Comparison of ENCODE assay signal across 9 mouse cellular contexts in the genomic region with DNA sequence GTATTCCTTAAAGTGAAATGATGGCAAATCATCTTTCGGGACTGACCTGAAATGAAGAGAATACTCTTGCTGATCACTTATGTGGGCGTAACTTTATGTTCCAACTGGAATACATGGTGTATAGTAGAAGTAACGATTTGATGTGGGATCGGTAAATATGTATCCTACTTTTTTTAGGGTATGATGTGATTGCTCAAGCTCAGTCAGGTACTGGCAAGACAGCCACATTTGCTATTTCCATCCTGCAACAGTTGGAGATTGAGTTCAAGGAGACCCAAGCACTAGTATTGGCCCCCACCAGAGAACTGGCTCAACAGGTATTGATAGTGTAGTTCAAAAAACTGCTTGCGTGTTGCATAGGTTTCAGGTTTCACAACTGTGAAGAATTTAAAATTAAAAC. TPM values are rescaled to one million over a fixed set of nuclear protein-coding genes. Genes with fewer than 3 reads are reported as not detected.
A peak's percentile ranks its signal among the peaks of the same experiment; 100 is the strongest.
DNase-seq lines count a peak whose midpoint lies in the region; ATAC-seq and TF ChIP-seq lines count a peak whose summit lies in the region.
"Had no signal": no experiment of that assay in that cellular context is flagged by ENCODE, and none has a peak within 500 bp of the region (broad histone marks: within the 10 kb centered on the region; RNA-seq: fewer than 3 reads in every experiment).

No protein-coding gene starts in this region.

- no peak for ATAC-seq in heart, embryonic 11.5 days (replicated peaks; ENCODE audit: insufficient number of reproducible peaks, low FRiP score, low TSS enrichment)
- no peak for ATAC-seq in heart, embryonic 15.5 days (replicated peaks; ENCODE audit: insufficient number of reproducible peaks, insufficient read depth, low FRiP score, low read depth)
- no peak for ATAC-seq in liver, postnatal 0 days

- WGBS in heart, embryonic 11.5 days (ENCODE audit: insufficient replicate concordance), result 5% methylated on average over 5 of the region's 5 CpGs
- WGBS in heart, embryonic 15.5 days, result 3% methylated on average over 5 of the region's 5 CpGs
- WGBS in liver, postnatal 0 days (ENCODE audit: insufficient replicate concordance), result 4% methylated on average over 5 of the region's 5 CpGs

- in situ Hi-C loops in ES-E14 (cut with MboI; ENCODE audit: low sequenced_read_pairs in 2 of 2, unreplicated experiment in 2 of 2), result loop anchor here in 1 of 2 experiments (25.0 kb wide), 1 partner anchor 697 kb away; no protein-coding TSS in a partner anchor

- no peak for TF ChIP-seq CTCF in liver, postnatal 0 days (IDR thresholded peaks at IDR 0.05; ENCODE audit: low read depth)

- H3K9me3 ChIP-seq in heart, embryonic 11.5 days (replicated peaks; ENCODE audit: control insufficient read depth, low read length), result no peaks in the 10 kb centered on the region
- no peaks in the 10 kb centered on the region for H3K9me3 ChIP-seq in ES-E14 (ENCODE audit: control insufficient read depth, insufficient read depth, low read depth, low read length)
- H3K9me3 ChIP-seq in heart, embryonic 15.5 days (replicated peaks), result no peaks in the 10 kb centered on the region
- no peaks in the 10 kb centered on the region for H3K9me3 ChIP-seq in liver, postnatal 0 days (ENCODE audit: low read length)

- H3K27me3 ChIP-seq in heart, embryonic 11.5 days (ENCODE audit: control insufficient read depth, insufficient read depth, low read length), result no peaks in the 10 kb centered on the region
- H3K27me3 ChIP-seq in heart, embryonic 15.5 days, result no peaks in the 10 kb centered on the region
- H3K27me3 ChIP-seq in liver, postnatal 0 days (ENCODE audit: insufficient read depth, low read length), result no peaks in the 10 kb centered on the region

- peak overlapping the region; percentile 76 for H3K4me2 ChIP-seq in heart, embryonic 11.5 days
- peak overlapping the region; percentile 69 for H3K4me2 ChIP-seq in heart, embryonic 15.5 days
- peak overlapping the region; percentile 89 for H3K4me2 ChIP-seq in liver, postnatal 0 days (ENCODE audit: low read depth, low read length)

- peaks cover 14% of the 10 kb centered on the region for H3K4me1 ChIP-seq in heart, embryonic 11.5 days (ENCODE audit: control insufficient read depth, insufficient read depth, low read length)
- H3K4me1 ChIP-seq in ES-E14 (ENCODE audit: control insufficient read depth in 2 of 2, insufficient read depth in 2 of 2, low read length in 2 of 2, poor library complexity in 1 of 2), result peaks cover 0 to 4% of the 10 kb centered on the region in 2 experiments; a peak in 2 of 4 replicates
- peaks cover 38% of the 10 kb centered on the region for H3K4me1 ChIP-seq in heart, embryonic 15.5 days (replicated peaks)
- H3K4me1 ChIP-seq in liver, postnatal 0 days (ENCODE audit: insufficient read depth), result peaks cover 21% of the 10 kb centered on the region

- no peak for DNase-seq in heart, adult 8-10 months (ENCODE audit: low spot score)
- DNase-seq in ES-E14 (ENCODE audit: low read depth, low spot score), result no peak
- DNase-seq in liver, postnatal 0 days, result no peak
- DNase-seq in retina, embryonic 14.5 days (ENCODE audit: low spot score), result no peak
- DNase-seq in thymus, adult 18-20 months, result no peak
- DNase-seq in adrenal gland, adult 18-20 months (ENCODE audit: low spot score in 2 of 2), result no peak

- peak overlapping the region; percentile 91 for H3K4me3 ChIP-seq in heart, embryonic 11.5 days (ENCODE audit: low read depth, low read length)
- H3K4me3 ChIP-seq in ES-E14 (ENCODE audit: insufficient read depth in 1 of 2, low read depth in 1 of 2, low read length in 2 of 2, poor library complexity in 1 of 2, severe bottlenecking in 1 of 2), result peak overlapping the region; percentile 80 to 97
- peak overlapping the region; percentile 99 for H3K4me3 ChIP-seq in heart, embryonic 15.5 days
- peak overlapping the region; percentile 94 for H3K4me3 ChIP-seq in liver, postnatal 0 days (ENCODE audit: low read depth, low read length)

- H3K27ac ChIP-seq in heart, embryonic 11.5 days (ENCODE audit: low read depth, low read length), result peak overlapping the region; percentile 99; the same call in 1 of the 2 replicates
- H3K27ac ChIP-seq in ES-E14 (ENCODE audit: insufficient read depth, low read depth, low read length, poor library complexity, severe bottlenecking), result peak overlapping the region; percentile 97; the same call in 1 of the 2 replicates
- H3K27ac ChIP-seq in heart, embryonic 15.5 days, result peak overlapping the region; percentile 98
- peak overlapping the region; percentile 96; the same call in 1 of the 2 replicates for H3K27ac ChIP-seq in liver, postnatal 0 days (ENCODE audit: low read depth)

- peaks cover 32% of the 10 kb centered on the region for H3K36me3 ChIP-seq in heart, embryonic 11.5 days (ENCODE audit: control insufficient read depth, insufficient read depth, low read length)
- H3K36me3 ChIP-seq in ES-E14 (ENCODE audit: control insufficient read depth, insufficient read depth, low read length, poor library complexity, severe bottlenecking), result peaks cover 52% of the 10 kb centered on the region
- H3K36me3 ChIP-seq in heart, embryonic 15.5 days, result peaks cover 51% of the 10 kb centered on the region
- H3K36me3 ChIP-seq in liver, postnatal 0 days (replicated peaks; ENCODE audit: insufficient read depth, low read length), result peaks cover 44% of the 10 kb centered on the region

- peak overlapping the region; percentile 100 for H3K9ac ChIP-seq in heart, embryonic 11.5 days (ENCODE audit: low read depth, low read length)
- H3K9ac ChIP-seq in ES-E14 (ENCODE audit: insufficient read depth, low read depth, low read length, poor library complexity, severe bottlenecking), result peak overlapping the region; percentile 98
- peak overlapping the region; percentile 100 for H3K9ac ChIP-seq in heart, embryonic 15.5 days
- H3K9ac ChIP-seq in liver, postnatal 0 days (replicated peaks), result peak overlapping the region; percentile 96

- TF ChIP-seq EP300 in liver, postnatal 0 days (IDR thresholded peaks at IDR 0.05; ENCODE audit: low read depth), result no peak

TF ChIP-seq in ES-E14, 5 proteins besides CTCF, POLR2A, EP300 and RAD21:
- no peak for TF ChIP-seq MAFK (IDR thresholded peaks at IDR 0.05; ENCODE audit: insufficient read depth, low read depth, low read length)
- TF ChIP-seq ZNF384 (IDR thresholded peaks at IDR 0.05; ENCODE audit: low read depth, low read length), result no peak
- no peak for TF ChIP-seq ZC3H11A (IDR thresholded peaks at IDR 0.05; ENCODE audit: borderline replicate concordance, low read depth, low read length)
- no peak for TF ChIP-seq CHD2 (IDR thresholded peaks at IDR 0.05; ENCODE audit: low read depth, low read length)
- TF ChIP-seq HCFC1 (IDR thresholded peaks at IDR 0.05; ENCODE audit: borderline replicate concordance, insufficient read depth, low read length), result no peak
TF ChIP-seq in ES-E14: peak in this region for 0.

RNA-seq across cellular contexts. Expression of a gene that starts 1.7 kb away (rescaled TPM):
- polyA plus RNA-seq in heart, embryonic 11.5 days (2014; fragmentation: Nextera tagmentation; extraction: Ambion mirVana), result 205 and 223 TPM in 2 replicates
- 100 to 1,000 TPM; 355 to 426 (median 380) TPM for total RNA-seq in heart, adult 8-10 months (2022)
- total RNA-seq in ES-E14 (2012; rRNA removed), result 983 and 1,290 TPM in 2 replicates
- polyA plus RNA-seq in heart, embryonic 15.5 days (2015; fragmentation: Nextera tagmentation; extraction: Ambion mirVana), result 155 and 160 TPM in 2 replicates
- 49.1 and 52.5 TPM in 2 replicates for polyA plus RNA-seq in liver, postnatal 0 days (2015; fragmentation: Nextera tagmentation; extraction: Ambion mirVana)
- 100 to 1,000 TPM; 551 to 581 TPM for total RNA-seq in adrenal gland, adult 18-20 months (2021)

RNA-seq across cellular contexts. Expression of a gene that starts 18.6 kb away (rescaled TPM):
- 106 and 117 TPM in 2 replicates for polyA plus RNA-seq in heart, embryonic 11.5 days (2014; fragmentation: Nextera tagmentation; extraction: Ambion mirVana)
- 10 to 100 TPM in 1 of 4 experiments, 1 to 10 TPM in 3; 6.7 to 11.0 (median 7.6) TPM for total RNA-seq in heart, adult 8-10 months (2022)
- total RNA-seq in ES-E14 (2012; rRNA removed), result 51.1 and 71.7 TPM in 2 replicates
- 71.6 and 74.4 TPM in 2 replicates for polyA plus RNA-seq in heart, embryonic 15.5 days (2015; fragmentation: Nextera tagmentation; extraction: Ambion mirVana)
- polyA plus RNA-seq in liver, postnatal 0 days (2015; fragmentation: Nextera tagmentation; extraction: Ambion mirVana), result 54.3 and 59.4 TPM in 2 replicates
- total RNA-seq in adrenal gland, adult 18-20 months (2021), result 1 to 10 TPM; 4.3 to 7.7 TPM

RNA-seq across cellular contexts. Expression of a gene that starts 37.4 kb away (rescaled TPM):
- polyA plus RNA-seq in heart, embryonic 11.5 days (2014; fragmentation: Nextera tagmentation; extraction: Ambion mirVana), result 0.16 TPM in 1 of 2 replicates, not detected in the other
- 1 to 10 TPM; 2.5 to 6.3 (median 3.5) TPM for total RNA-seq in heart, adult 8-10 months (2022)
- 0.22 and 0.69 TPM in 2 replicates for total RNA-seq in ES-E14 (2012; rRNA removed)
- polyA plus RNA-seq in heart, embryonic 15.5 days (2015; fragmentation: Nextera tagmentation; extraction: Ambion mirVana), result 0.10 TPM in 1 of 2 replicates, not detected in the other
- polyA plus RNA-seq in liver, postnatal 0 days (2015; fragmentation: Nextera tagmentation; extraction: Ambion mirVana), result not detected in 2 replicates
- 100 to 1,000 TPM; 265 to 655 TPM for total RNA-seq in adrenal gland, adult 18-20 months (2021)

RNA-seq across cellular contexts. Expression of a gene that starts 51.3 kb away (rescaled TPM):
- 0.24 and 2.1 TPM in 2 replicates for polyA plus RNA-seq in heart, embryonic 11.5 days (2014; fragmentation: Nextera tagmentation; extraction: Ambion mirVana)
- not detected for total RNA-seq in heart, adult 8-10 months (2022)
- 0.32 and 0.49 TPM in 2 replicates for total RNA-seq in ES-E14 (2012; rRNA removed)
- 0.54 and 4.3 TPM in 2 replicates for polyA plus RNA-seq in heart, embryonic 15.5 days (2015; fragmentation: Nextera tagmentation; extraction: Ambion mirVana)
- polyA plus RNA-seq in liver, postnatal 0 days (2015; fragmentation: Nextera tagmentation; extraction: Ambion mirVana), result 5,182 and 5,316 TPM in 2 replicates
- total RNA-seq in adrenal gland, adult 18-20 months (2021), result 1 to 10 TPM in 1 of 2 experiments, under 1 TPM in 1; 0.60 to 1.1 TPM
- total RNA-seq: heart, adult 18-20 months had no signal

Comparison
In these comparisons a context has a peak if more than half of its experiments do, and no peak if none do; other contexts are left out.
1. RNA of a gene that starts 37.4 kb away (total RNA-seq): 265 to 655 TPM in adrenal gland, adult 18-20 months; 2.5 to 6.3 TPM in heart, adult 8-10 months and 0.22 to 0.69 TPM in ES-E14; every median in the first group is over 10 times any median in the second.
2. Peak in every context shown above with its lines, with median percentiles within 50 percentile points of each other: H3K27ac ChIP-seq, H3K4me2 ChIP-seq, H3K4me3 ChIP-seq and H3K9ac ChIP-seq.